Mouse (Mus musculus): ENCODE results near the gene Ric3. TPM values are rescaled to one million over a fixed set of nuclear protein-coding genes. Genes with fewer than 3 reads are reported as not detected.

Ric3 gene
- polyA plus RNA-seq, 1 experiment, result not detected

DNA sequence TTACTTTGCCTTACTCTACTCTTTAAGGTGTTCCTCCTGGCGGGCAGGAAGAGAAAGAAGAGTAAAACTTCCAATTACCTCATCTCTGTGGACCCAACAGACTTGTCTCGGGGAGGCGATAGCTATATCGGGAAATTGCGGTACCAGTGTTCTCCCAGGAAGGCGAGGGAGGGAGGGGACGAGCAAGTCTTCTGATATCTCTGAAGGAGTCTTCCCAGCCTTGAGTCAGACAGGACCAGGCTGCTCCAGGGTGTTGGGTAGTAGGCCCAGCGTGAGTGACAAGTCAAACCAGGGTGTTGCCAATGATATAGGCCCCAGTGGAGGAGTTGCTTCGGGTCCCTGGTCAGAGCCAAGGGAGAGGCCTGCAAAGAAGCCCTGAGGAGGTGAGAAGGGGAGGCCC, 56.2 kb downstream of the Ric3 start:
- Histone ChIP-seq H3K4me1 (ENCODE audit: control insufficient read depth, insufficient read depth, low read length) (no peaks in the 10 kb centered on the region), H3K27ac (ENCODE audit: insufficient read depth, low read depth, low read length) (no peak overlapping the region), H3K4me3 (ENCODE audit: insufficient read depth, low read length) (no peak overlapping the region)
- TF ChIP-seq POLR2A (IDR thresholded peaks at IDR 0.05; ENCODE audit: borderline replicate concordance, low read depth, low read length) (no peak), CTCF (IDR thresholded peaks at IDR 0.05; ENCODE audit: low read depth, low read length) (no peak)

DNA sequence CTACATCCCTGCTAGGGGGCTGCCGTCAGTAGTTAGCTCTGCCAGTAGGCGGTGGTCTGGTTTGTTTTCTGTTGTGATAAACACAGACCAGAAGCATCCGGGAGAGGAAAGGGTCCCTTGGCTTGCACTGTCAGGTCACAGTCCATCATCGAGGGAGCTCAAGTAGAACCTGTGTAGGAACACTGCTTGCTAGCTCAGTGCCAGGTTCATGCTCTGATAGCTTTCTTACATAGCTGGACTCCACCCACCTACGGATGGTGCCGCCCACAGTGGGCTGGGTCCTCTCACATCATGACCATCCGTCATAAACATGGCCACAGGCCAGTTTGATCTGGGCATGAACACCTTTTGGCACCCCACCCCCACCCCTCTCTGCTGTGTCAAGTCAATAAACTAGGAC, 57.4 kb downstream of the Ric3 start:
- no peak for TF ChIP-seq CTCF (IDR thresholded peaks at IDR 0.05; ENCODE audit: low read depth, low read length)
- no peak for TF ChIP-seq POLR2A (IDR thresholded peaks at IDR 0.05; ENCODE audit: borderline replicate concordance, low read depth, low read length)
- H3K27ac ChIP-seq (ENCODE audit: insufficient read depth, low read depth, low read length), result no peak overlapping the region
- H3K4me1 ChIP-seq (ENCODE audit: control insufficient read depth, insufficient read depth, low read length), result no peaks in the 10 kb centered on the region
- H3K4me3 ChIP-seq (ENCODE audit: insufficient read depth, low read length), result no peak overlapping the region

DNA sequence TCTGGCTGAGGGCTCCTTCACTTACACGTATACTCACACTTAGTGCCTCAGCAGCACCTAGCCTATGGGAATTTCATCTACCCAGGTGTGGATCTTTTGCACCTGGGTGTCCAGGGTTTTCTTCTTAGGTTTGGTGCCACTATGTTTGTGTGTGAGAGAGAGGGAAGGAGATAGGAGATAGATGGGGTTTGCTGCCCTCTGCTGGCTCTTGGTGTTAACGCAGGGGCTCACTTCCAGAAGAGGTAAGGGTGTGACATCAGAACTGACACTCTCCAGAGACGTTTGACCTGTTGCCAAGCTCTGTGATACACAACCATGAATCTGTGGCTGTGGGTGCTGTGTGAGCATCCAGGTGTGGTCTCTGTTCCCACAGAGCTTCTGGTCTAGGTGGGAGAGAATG, 61.7 kb downstream of the Ric3 start:
- Histone ChIP-seq H3K27ac (ENCODE audit: insufficient read depth, low read depth, low read length) (no peak overlapping the region), H3K4me1 (ENCODE audit: control insufficient read depth, insufficient read depth, low read length) (no peaks in the 10 kb centered on the region), H3K4me3 (ENCODE audit: insufficient read depth, low read length) (no peak overlapping the region)
- no peak for TF ChIP-seq POLR2A (IDR thresholded peaks at IDR 0.05; ENCODE audit: borderline replicate concordance, low read depth, low read length)
- TF ChIP-seq CTCF (IDR thresholded peaks at IDR 0.05; ENCODE audit: low read depth, low read length), result peak; percentile 52; the same call in 1 of the 2 replicates

DNA sequence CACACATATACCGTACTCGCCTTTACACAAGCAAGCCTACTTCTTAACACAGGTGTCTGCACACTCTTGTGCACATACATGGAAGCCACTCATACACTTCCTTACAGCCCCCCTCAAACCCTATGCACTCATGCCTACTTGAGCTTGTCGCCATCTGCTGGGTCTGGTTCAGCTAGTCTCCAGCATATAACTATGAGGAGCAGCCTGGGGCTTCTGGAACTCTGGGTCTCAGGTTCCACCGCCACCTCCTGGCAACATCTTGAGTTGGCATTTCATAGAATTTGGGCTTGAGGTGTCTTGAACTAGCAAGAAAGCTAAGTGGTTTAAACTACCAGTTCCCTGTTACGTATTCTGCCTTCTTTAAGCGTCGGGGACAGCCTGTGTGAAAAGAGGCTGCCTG, 63.9 kb downstream of the Ric3 start:
- Histone ChIP-seq H3K4me3 (ENCODE audit: insufficient read depth, low read length) (no peak overlapping the region), H3K27ac (ENCODE audit: insufficient read depth, low read depth, low read length) (no peak overlapping the region), H3K4me1 (ENCODE audit: control insufficient read depth, insufficient read depth, low read length) (no peaks in the 10 kb centered on the region)
- no peak for TF ChIP-seq CTCF (IDR thresholded peaks at IDR 0.05; ENCODE audit: low read depth, low read length)
- no peak for TF ChIP-seq POLR2A (IDR thresholded peaks at IDR 0.05; ENCODE audit: borderline replicate concordance, low read depth, low read length)

DNA sequence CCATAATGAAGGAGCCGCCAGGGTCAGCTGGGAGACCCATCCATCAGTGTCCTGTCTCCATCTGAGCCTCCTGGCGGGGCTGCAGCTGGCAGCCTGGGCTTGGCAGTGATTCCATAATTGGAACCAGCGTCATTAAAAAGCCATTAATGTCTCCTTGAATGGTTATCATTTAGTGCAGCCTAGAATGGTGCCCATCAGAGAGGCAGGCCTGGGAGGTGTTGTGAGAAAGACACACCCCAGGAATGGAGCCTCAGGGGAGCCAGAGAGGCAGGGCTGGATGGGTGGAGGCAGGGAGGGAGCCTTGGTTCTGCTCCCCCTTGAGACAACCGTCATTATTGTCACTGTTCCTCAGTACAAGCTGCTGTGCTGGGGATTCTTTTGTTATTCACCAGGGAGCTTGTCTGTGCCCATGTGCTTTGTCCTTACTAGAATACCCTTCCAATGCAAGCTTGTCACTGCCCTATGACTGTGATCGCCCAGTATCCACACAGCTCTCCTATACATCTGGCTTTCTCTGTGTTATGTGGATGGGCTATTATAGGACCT, 66.7 kb downstream of the Ric3 start:
- no peak overlapping the region for H3K4me3 ChIP-seq (ENCODE audit: insufficient read depth, low read length)
- TF ChIP-seq POLR2A (IDR thresholded peaks at IDR 0.05; ENCODE audit: borderline replicate concordance, low read depth, low read length), result no peak
- TF ChIP-seq CTCF (IDR thresholded peaks at IDR 0.05; ENCODE audit: low read depth, low read length), result no peak
- H3K27ac ChIP-seq (ENCODE audit: insufficient read depth, low read depth, low read length), result no peak overlapping the region
- H3K4me1 ChIP-seq (ENCODE audit: control insufficient read depth, insufficient read depth, low read length), result no peaks in the 10 kb centered on the region

DNA sequence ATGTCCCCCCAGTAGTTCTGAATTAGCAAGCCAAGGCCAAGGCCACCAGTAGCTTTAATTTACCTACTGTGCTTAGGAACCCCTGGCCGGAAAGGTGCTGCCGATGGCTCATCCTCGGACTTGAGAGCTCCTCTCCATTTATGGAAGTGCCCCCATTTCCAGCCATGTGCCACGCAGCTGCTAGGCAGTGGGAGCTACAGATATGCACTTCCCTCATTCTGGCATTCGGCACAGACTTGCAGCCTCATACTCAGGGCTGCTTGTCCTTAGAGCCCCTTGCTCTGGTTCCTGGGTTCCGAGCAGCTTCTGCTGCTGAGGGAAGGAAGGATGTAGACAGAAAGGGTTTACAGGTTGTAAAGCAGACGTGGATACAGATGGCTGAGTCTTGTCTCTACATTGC, 68.3 kb downstream of the Ric3 start:
- TF ChIP-seq POLR2A (IDR thresholded peaks at IDR 0.05; ENCODE audit: borderline replicate concordance, low read depth, low read length) (no peak), CTCF (IDR thresholded peaks at IDR 0.05; ENCODE audit: low read depth, low read length) (no peak)

DNA sequence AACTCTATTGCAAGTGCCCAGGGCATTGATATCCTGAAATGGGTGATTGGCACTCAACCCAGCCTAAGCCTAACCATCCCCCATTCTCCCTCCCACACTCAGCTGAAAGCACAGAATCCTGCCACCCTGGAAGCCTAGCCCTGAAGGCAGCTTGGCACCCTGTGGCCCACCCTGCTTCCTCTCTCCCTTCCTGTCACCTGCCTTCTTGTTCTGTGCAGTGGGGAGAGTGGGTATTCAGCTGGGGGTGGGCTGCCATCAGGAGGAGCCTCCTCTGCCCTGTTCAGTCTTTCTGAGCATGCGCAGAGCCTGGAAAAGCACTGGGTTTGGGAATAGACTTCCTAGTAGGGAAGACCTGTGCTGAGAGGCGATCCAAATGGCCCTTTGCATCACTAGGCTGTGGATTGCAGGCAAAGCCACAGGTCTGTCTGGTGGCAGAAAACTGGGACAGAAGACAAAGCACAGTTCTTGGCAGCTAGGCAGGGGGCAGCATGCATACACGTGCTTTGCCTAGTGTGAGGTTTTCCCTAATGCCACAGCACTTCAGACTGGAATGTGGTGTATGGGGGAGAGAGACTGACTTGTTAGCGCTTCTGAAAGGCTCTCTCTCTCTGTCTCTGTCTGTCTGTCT, 70.0 kb downstream of the Ric3 start:
- no peak overlapping the region for H3K27ac ChIP-seq (ENCODE audit: insufficient read depth, low read depth, low read length)
- H3K4me1 ChIP-seq (ENCODE audit: control insufficient read depth, insufficient read depth, low read length), result no peaks in the 10 kb centered on the region
- TF ChIP-seq CTCF (IDR thresholded peaks at IDR 0.05; ENCODE audit: low read depth, low read length) (no peak), POLR2A (IDR thresholded peaks at IDR 0.05; ENCODE audit: borderline replicate concordance, low read depth, low read length) (no peak)
- H3K4me3 ChIP-seq (ENCODE audit: insufficient read depth, low read length), result no peak overlapping the region

More for the DNA sequence above, 68.3 kb downstream of the Ric3 start:
- Histone ChIP-seq H3K4me3 (ENCODE audit: insufficient read depth, low read length) (no peak overlapping the region), H3K27ac (ENCODE audit: insufficient read depth, low read depth, low read length) (no peak overlapping the region), H3K4me1 (ENCODE audit: control insufficient read depth, insufficient read depth, low read length) (no peaks in the 10 kb centered on the region)

DNA sequence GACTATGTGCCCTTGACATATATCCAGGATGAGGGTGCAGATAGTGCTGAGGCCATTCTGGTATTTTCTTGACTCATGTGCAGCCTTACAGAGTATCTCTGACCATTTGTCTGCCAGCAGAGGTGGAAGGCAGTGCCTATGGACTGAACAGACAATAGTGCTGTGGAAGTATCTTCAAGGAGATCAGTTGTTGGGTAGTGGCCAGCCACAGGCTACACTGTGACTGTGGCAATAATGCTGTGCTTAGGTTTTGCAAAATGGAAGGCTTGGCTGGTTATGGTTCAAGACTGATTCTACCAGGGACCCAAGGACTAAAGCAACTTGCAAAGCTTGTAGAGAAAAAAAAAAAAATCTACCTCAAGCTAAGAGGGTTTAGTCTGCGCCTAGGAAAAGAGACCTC, 70.6 kb downstream of the Ric3 start:
- TF ChIP-seq POLR2A (IDR thresholded peaks at IDR 0.05; ENCODE audit: borderline replicate concordance, low read depth, low read length) (no peak), CTCF (IDR thresholded peaks at IDR 0.05; ENCODE audit: low read depth, low read length) (no peak)
- H3K4me1 ChIP-seq (ENCODE audit: control insufficient read depth, insufficient read depth, low read length), result no peaks in the 10 kb centered on the region
- H3K27ac ChIP-seq (ENCODE audit: insufficient read depth, low read depth, low read length), result no peak overlapping the region
- no peak overlapping the region for H3K4me3 ChIP-seq (ENCODE audit: insufficient read depth, low read length)

DNA sequence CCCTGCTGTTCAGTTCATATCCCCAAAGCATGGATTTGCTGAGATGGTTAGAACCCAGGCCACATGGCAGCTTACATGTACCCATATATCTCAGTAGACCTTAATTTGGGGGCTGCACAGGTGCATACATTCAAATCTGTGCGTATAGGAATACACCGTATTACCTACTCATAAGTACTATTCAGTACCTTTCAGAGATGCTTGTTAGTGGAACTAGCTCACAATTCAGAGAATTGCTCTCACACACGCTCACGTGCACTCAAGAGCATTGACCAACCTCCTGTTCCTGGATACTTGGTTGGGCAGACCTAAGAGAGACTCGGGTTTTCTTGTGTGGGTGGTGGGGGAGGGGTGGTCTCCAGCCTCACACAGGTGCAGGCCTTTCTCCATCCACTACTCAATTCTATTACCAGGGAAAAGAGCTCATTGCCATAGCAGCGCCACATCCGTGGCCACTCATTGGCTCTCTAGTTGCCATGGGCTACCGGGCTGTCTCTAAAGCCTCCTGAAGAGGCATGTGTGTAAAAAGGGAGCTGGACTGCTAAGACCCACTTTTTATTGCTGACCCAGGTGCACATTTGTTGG, 71.4 kb downstream of the Ric3 start:
- TF ChIP-seq POLR2A (IDR thresholded peaks at IDR 0.05; ENCODE audit: borderline replicate concordance, low read depth, low read length) (no peak), CTCF (IDR thresholded peaks at IDR 0.05; ENCODE audit: low read depth, low read length) (no peak)
- Histone ChIP-seq H3K27ac (ENCODE audit: insufficient read depth, low read depth, low read length) (no peak overlapping the region), H3K4me1 (ENCODE audit: control insufficient read depth, insufficient read depth, low read length) (no peaks in the 10 kb centered on the region), H3K4me3 (ENCODE audit: insufficient read depth, low read length) (no peak overlapping the region)

Data from bone marrow macrophage, adult 2 months (primary cell).